Mouse (Mus musculus): Measurements from ENCODE around the gene Ifna2.

Gene Ifna2

DNA sequence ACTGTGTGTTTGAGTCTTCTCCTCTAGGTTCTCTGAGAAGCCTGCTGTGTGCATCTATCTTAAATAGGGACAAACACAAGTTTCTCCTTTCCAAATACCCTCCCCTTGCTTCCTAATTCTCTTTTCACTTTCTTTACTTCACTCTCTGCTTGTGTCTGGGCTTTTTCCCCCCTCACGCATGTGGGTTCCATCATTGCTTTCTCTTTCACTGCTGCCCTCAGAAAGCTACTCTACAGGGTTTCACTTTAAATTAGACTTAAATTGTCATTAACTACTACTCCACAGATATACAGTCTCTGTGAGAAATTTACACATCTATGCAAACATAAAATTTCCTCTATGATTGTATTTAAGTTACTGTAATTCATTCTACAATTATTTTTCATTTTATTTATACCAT is at the start of gene Ifna2:
Gene Ifna2, minus strand, starts transcription at position 101 of the 400 bp plus-strand sequence.
- DNase-seq (ENCODE audit: low read depth), result no peak

DNA sequence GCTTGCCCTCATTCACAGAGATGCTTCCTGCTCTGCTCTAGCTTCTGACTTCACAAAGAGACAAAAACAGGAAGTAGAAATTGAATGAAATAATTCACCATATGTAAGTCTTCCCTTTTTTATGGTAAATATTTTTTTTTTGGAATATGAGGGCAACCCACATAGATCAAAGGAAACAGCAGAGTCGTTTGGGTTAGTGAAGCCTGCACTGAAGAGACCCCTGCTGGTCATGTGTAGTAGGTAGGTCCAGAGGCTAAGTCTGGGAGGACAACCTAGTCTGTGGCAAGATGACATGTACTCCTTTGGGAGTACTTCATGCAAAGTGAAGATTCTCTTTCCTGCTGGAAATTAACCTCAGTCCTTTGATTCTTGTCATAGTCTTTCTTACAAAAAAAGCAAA is 43.6 kb upstream of the Ifna2 start:
- peak; percentile 68 for DNase-seq (ENCODE audit: low read depth)

DNA sequence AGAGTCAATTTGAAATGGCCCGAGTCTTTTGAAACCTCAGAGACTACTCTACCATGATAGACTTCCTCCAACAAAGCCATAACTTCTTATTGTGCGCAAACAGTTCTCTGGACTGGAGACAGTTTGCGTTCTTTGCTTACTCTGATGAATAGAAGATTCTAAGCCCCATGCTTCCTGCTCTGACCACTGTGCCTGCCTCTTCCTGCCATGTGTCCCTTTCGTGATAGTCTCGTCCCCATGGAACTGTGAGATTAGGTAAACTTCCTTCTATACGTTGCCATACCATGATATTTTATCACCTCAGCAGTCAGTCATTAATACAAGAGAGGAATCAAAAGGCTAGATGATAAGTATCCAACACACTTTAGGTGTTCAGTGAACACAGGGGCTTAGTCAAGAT is 43.0 kb upstream of the Ifna2 start:
- no peak for DNase-seq (ENCODE audit: low read depth)

DNA sequence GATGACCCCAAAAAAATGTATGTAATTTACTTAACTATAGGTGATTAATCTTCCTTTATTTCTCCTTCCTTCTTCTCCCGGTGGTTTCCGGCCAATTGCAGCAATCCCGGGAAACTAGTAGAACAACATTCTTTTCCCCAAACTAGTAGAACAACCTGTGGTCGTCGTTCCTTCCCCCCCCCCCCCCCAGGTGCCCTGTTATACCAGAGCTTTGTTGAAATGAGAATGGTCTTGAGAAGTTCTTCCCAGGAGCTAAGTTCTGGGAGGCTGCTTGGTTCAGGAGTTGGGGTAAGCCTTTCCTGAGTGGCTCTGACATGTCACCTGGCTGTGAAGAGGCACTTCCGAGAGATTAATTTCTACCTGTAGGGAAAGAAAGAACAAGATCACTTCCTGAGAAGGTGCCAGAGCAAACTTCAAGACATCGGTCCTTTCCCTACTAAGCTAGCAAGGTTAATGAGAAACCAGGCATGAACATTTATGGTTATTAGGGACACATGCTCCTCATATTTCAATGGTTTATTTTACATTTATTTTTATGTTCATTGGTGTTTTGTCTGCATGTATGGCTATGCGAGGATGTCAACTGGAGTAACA is 39.9 kb upstream of the Ifna2 start:
- no peak for DNase-seq (ENCODE audit: low read depth)

DNA sequence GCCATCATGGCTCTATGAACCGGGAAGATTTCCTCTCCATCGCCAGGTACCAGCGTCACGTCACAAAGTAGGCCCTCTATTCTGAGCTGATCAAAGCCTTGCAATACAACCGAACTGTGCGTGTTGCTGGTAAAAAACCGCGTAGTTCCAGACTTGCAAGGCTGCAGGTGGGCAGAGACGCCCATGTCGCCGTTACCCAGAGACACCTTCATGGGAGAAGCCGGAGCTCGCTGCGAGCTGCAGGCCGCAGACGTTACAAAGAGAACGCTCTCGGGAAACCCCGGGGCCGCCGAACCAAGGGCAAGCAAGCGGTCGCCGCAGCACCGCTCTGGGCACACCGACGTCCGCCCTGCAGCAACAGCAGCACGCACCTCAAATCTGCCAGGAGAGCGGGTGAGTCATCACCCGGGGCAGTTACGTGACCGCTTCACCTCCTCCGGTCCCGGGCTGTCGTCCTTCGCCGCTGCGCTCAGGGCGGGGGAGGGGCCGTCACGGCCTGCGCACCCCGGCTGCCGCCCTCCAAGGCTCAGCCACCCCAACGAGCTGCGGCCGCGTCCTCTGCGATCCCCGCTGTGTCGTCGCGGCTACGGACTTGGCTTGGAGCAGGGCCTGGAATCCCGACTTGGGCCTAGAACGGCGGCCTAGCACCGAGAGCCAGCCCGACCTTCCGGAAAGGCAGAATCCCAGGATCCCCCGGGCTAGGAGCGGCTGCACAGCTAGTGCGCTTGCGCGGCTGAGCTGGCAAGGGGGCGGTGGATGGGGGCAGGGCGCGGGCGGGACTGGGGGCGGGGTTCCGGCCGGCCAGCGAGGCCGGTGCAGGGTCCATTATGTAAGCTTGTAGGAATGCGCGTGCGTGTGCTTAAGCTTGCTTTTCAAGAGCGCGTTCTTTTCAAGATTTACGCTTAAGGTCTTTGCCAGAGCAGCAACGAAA is 38.3 kb upstream of the Ifna2 start, which contains the start of the genes Gm26566 and Klhl9:
Gene Gm26566, plus strand, starts transcription at position 15 of the 931 bp plus-strand sequence.
Gene Klhl9, minus strand, starts transcription at position 675 of the 931 bp plus-strand sequence.
- peak; percentile 98 for DNase-seq (ENCODE audit: low read depth)

DNA sequence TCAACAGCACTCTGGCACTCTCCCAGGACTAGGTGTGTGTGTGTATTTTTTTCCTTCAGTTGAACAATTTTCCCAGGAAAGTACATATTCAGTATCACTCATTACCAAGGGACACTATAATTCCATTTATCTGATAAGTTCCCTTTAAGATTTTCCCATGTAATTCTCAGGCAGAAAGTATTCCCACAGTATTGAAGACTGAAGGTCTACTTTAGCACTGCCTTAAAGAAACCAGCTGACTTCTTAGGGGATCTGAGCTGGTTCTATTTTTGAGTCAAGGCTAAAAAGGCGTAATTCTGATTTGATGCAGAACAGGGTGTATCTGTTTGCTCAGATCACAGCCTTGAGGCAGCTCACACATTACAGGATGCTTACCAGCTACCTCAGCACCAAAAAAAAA is 35.0 kb upstream of the Ifna2 start:
- peak; percentile 35 for DNase-seq (ENCODE audit: low read depth)

DNA sequence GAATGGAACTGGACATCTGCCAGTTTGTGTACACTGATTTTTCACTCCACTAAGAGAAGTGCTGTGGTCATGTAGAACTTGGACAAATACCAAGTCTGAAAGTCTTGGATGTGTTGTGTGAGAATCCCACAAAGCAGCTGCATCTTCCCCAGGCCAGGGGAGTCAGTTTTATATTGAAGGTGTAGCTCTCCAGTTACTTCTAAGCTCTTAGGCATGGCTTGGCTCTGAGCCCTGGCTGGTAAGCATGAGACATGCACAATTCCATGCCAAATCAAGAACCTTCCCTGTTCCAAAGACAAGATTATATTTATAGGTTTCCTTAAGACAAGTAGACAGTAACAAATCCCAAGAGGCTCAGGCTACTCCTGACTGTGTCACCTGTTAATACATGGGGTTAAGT is 31.3 kb upstream of the Ifna2 start:
- DNase-seq (ENCODE audit: low read depth), result peak; percentile 70

DNA sequence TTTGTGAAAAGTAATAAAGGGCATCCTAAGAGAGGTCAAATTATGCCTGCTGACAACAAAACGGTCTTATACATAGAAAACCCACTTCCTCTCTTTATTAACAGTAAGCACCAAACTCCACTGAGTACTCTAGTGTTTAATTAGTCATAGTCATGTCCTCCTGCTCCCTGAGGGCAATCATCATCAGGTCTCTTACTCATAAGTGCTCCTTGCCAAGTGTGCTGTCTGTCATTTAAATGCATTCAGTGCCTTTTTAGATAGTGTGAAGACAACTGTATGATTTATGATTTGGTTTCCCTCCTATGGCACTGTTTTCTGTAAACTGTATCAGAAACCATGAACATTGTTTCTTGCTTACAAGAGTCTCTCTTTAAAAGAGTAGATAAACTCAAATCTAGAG is 30.6 kb upstream of the Ifna2 start:
- DNase-seq (ENCODE audit: low read depth), result peak; percentile 36

DNA sequence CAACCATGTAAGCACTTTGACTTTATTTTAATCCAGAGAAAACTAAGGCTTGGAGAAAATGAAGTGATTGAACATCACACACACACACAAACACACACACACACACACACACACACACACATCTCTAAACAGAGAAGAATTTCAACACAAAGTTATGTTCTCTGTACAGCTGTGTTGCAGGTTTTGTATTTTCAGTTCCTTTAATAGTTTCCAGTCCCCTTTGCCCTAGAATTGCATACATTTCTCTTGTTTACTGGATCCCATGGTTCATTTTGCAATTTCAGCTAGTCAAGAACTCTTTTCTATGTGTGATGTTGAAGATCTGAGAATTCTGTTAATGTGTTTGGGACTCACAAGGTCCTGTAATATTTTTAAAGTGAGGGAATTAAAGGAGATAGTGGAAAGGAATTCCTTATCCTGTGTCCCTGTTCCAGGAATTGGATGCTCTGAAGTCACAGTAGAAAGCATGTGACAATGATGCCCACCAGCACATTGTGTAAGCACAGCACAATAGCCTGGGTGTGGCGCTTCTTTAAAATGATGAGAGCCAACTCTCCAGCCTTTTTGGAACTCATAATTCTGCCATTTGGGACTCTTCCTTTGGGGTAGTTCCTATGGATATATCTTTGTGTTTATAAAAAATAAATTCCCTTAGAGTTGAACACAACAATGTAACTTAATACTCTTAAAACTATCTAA is 23.6 kb upstream of the Ifna2 start:
- no peak for DNase-seq (ENCODE audit: low read depth)

DNA sequence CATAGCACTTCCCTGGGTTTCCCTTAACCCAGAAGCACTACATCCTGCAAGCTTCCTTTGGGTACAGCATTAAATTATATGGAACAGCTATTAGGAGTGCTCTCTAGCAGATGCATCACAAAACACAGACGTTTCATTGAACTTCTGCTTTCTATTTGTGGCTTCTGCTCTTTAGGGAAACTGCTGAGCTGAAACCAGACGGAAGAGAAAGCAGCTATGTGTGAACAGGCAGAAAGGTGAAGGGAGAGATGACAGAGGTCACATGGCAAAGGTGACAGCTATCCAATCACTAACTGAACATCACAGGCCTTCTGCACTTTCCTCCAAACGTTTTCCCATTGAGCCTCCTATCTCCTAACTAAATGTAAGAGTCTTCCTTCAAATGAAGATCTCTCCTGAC is 22.2 kb upstream of the Ifna2 start:
- DNase-seq (ENCODE audit: low read depth), result no peak

DNA sequence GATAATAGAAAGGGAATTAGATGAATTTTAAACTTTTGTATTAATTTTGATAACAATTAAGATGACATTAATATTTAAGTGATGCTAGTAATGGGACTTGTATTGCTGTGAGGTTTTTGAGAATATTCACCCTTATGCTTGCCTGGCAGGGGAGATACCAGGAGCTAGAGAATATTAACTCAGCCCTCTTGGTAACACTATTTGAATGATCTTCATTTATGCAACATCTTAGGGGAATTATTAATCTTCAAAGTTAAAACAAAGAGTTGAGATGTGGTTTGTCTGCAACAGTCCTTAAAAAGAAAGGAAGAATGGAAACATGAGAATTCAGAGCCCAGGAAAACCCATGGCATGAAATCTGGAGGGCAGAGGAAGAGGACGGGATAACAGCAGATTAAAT is 15.6 kb upstream of the Ifna2 start:
- DNase-seq (ENCODE audit: low read depth), result no peak

DNA sequence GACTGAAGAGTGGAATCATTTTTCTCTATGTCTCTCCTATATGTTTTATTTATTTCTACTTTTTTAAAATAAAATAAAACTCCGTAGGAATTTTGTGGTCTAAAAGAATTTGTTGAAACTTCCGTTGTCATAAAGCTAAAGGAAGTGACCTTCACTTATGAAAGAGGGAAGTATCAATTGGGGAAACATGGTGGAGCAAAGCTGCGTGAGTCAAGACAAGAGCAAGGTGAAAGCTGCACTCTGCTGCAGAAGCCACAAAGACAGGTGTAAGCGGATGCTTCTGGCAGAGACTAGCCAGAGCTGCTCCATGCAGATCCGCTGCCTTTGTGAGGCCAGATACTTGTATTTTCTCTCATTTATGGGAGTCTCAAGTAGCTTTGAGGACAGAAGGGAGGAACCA is 15.1 kb upstream of the Ifna2 start:
- no peak for DNase-seq (ENCODE audit: low read depth)

DNA sequence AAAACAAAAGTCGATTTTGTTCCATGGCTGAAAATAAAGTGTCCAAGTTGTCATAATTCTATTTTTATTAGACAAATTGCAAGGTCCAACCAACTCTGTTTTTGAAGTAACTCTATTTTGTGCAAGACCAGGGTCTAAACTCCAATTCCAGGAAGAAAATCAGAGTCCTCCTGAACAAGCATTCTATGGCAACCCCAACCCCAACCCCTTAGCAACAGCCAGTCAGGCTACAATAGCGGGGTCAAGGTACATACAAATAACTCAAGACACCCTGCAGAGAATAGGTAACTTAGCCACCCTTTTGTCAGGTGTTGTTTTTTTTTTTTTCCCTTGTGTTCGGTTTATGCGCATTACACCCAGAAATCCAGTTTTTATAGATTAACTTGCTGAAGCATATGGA is 14.0 kb upstream of the Ifna2 start:
- no peak for DNase-seq (ENCODE audit: low read depth)

DNA sequence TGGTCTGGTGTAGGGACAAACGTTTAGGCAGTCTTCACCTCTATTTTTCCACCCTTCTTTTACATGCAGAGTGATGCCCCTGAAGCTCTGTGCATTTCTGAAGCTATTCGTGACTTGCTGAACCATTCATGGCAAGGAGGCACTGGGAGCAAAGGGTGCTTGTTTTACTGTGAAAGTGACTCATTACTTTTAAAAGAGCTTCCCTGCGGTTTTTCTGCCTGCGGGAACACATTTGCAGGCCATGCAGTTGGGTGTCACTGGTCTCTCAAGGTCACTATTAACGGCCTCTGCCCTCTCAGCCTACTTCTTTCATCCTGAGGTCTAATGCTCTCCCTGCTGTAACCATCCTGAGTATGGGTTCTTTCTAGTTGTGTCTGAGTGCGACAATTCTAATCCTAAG is 13.4 kb upstream of the Ifna2 start:
- DNase-seq (ENCODE audit: low read depth), result no peak

DNA sequence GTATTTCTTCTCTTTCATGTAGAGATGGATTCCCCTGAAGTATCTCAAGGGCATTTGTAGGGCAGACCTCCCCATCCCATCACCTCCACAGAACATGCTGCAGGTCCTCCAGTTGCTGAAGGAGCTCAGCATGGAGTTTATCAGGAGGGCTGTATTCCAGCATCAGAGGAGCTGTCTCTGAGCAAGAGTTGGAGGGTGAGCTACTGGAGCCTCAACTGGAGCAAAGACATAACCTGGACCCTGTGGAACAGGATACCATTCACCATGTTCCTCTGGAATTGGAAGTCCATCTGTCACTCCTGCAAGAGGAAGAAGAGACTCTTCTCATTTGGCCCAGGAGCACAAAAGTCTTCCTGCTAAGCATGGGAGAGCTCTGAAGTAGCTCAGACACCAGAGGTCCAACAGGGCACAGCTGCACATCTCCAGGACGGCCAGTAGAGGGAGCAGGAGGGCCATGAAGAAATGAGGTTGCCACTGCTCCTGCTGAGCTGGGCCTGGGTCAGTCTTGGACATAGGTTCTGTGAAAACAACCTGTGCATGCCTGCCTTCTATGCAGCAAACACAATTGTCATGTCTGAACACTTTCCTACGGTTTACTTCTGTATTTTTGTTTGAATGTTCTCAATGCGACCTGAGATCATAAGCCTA is 12.6 kb upstream of the Ifna2 start:
- peak; percentile 90 for DNase-seq (ENCODE audit: low read depth)

DNA sequence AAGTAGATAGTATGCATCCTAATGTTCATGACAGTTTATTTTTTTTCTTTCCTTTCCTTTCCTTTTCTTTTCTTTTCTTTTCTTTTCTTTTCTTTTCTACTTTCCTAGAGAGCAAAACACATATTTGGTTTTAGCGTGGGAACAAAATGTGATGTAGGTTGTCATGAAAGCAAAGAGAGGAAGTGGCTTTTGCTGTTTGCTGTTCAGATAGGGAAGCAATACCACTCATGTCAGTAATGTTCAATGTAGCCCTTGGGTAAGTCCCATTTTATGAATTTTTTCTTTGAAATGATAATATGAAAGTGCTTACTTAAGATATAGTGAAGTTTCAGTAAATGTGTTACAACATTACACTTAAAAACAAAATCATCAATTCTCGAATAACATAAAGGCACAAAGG is 9.7 kb upstream of the Ifna2 start:
- DNase-seq (ENCODE audit: low read depth), result no peak

DNA sequence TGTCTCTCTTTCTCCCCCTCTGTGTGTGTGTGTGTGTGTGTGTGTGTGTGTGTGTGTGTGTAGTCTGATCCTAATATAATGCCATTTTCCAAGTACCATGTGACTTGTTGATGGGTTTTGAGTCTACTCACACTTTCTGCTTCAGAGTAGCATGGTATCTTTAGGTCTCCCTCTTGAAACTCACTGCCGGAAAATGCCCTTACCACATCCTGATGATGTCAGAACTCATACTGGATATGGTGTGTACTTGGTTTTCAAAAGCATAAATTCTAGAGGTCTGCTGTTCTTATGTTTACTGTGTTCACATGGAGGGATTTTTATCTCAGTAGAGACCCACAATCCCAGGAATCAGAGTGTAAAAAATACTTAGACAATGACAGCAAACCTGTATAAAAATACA is 8.8 kb upstream of the Ifna2 start:
- DNase-seq (ENCODE audit: low read depth), result no peak

DNA sequence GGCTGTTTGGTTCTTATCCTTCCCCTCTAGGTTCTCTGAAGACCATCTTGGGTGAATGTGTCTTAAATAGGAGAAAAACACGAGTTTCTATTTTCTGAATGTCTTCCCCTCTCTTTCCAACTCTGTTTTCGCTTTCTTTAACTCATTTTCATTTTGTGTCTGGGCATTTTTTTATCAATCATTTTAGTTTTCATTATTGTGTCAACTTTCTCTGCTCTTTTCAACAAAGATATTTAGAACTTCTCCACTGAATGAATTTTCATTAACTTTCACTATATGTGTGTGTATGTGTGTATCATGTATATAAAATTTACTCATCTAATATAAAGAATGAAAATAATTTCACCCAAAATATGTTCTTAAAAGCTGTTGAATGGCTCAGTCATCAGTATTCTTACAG is 7.5 kb upstream of the Ifna2 start, which contains the start of gene Ifnab:
Gene Ifnab, minus strand, starts transcription at position 101 of the 400 bp plus-strand sequence.
- DNase-seq (ENCODE audit: low read depth), result no peak

DNA sequence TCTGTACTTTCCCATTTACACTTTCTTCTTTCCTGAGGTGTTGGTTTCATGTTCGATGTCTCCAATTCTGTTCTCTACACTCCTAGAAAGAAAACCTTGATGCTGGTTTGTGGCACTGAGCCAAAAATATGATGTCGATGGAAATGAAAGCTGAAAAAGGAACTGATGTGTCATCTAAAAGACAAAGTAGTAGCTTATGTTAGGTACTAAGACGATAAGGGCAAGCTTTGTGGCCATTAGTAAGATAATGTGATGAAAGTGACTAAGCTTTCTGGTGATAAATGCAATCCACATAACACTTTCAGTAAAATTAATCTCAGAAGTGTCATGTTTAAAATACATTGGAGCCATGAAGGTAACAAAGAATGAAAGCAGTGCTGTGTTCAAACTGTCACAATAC is 2.4 kb downstream of the Ifna2 start:
- DNase-seq (ENCODE audit: low read depth), result peak; percentile 17

DNA sequence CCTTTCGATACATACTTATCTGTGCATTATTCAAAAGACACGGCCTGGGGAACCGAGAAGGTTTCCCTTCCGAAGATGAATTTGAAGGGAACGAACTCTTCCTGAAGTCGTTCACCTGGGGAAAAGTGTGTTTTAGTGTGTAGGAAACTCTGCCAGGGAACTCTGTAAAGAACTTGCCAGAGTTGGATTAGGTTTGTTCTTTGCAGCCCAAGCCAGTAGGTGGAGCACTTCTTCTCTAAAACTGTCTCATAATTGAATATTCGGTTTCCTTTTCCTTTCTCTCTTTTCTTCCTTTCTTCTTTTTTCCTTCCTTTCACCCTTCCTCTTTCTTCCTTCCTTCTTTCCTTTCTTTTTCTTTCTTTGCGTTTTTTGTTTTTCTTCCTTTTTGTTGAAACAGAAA is 3.4 kb downstream of the Ifna2 start:
- peak; percentile 73 for DNase-seq (ENCODE audit: low read depth)

DNA sequence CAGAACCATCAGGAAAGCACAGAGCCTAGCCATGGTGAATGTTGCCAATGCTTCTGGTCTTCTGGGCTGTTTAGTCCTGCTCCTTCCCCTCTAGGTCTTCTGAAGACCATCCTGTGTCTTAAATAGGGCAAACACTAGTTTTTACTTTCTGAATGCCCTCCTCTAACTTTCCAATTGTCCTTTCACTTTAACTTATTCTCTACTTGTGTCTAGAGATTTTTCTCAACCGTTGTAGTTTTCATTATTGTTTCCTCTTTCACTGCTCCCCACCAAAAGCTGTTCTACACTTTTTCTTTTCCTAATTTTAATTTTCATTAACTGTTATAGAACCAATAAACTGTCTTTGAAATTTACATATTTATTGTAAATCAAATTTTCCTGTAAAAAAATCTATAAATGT is 6.9 kb downstream of the Ifna2 start, which contains the start of gene Ifna16:
Gene Ifna16, minus strand, starts transcription at position 101 of the 400 bp plus-strand sequence.
- DNase-seq (ENCODE audit: low read depth), result no peak

DNA sequence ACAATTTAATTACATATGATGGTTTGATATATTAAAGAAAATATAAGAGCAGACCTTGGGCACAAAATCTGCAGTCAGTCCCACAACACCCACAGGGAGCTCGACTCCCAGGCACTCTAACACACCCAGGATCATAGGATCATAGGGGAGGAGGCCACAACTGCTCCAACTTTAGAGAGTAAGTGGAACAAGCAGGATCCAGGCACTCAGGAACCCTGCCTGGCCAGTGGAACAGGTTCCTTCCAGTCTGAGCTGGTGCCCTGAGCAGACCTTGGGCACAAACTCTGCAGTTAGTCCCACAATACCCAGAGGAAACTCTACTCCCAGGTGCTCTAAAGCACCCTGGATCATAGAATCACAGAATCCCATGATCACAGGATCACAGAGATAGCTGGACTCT is 28.3 kb downstream of the Ifna2 start:
- DNase-seq (ENCODE audit: low read depth), result no peak

All from NIH3T3 (cell line).